In genomic region chr4:56051792-56052380, GRCm38 (mm10) we compare ENCODE assay signal across 10 mouse cellular contexts.
DNase-seq lines count a peak whose midpoint lies in the region; ATAC-seq lines count a peak whose summit lies in the region.
"Had no signal": no experiment of that assay in that cellular context is flagged by ENCODE, and none has a peak within 500 bp of the region (broad histone marks: within the 10 kb centered on the region; RNA-seq: fewer than 3 reads in every experiment).

No protein-coding gene starts in this region.

- H3K36me3 ChIP-seq in hindbrain, embryonic 14.5 days (replicated peaks; ENCODE audit: control insufficient read depth, insufficient read depth): no peaks in the 10 kb centered on the region
- H3K36me3 ChIP-seq in hindbrain, embryonic 13.5 days: no peaks in the 10 kb centered on the region
- no peaks in the 10 kb centered on the region for H3K36me3 ChIP-seq in midbrain, embryonic 14.5 days (ENCODE audit: control insufficient read depth, insufficient read depth, low read length)
- H3K36me3 ChIP-seq in midbrain, embryonic 16.5 days (ENCODE audit: control insufficient read depth, insufficient read depth, low read length): no peaks in the 10 kb centered on the region
- no peaks in the 10 kb centered on the region for H3K36me3 ChIP-seq in embryonic facial prominence, embryonic 12.5 days
- no peaks in the 10 kb centered on the region for H3K36me3 ChIP-seq in stomach, embryonic 15.5 days
- H3K36me3 ChIP-seq: heart, embryonic 13.5 days had no signal

- 23% methylated on average over 6 of the region's 6 CpGs for WGBS in hindbrain, embryonic 14.5 days
- WGBS in hindbrain, embryonic 13.5 days: 36% methylated on average over 6 of the region's 6 CpGs
- WGBS in midbrain, embryonic 14.5 days: 16% methylated on average over 6 of the region's 6 CpGs
- 23% methylated on average over 6 of the region's 6 CpGs for WGBS in midbrain, embryonic 16.5 days
- 31% methylated on average over 6 of the region's 6 CpGs for WGBS in embryonic facial prominence, embryonic 12.5 days
- 31% methylated on average over 6 of the region's 6 CpGs for WGBS in stomach, embryonic 15.5 days

- peak; percentile 45 for DNase-seq in hindbrain, embryonic 14.5 days (ENCODE audit: low spot score)
- peak; percentile 50 for DNase-seq in midbrain, embryonic 14.5 days
- no peak for DNase-seq in gastrocnemius, postnatal 36 days
- no peak for DNase-seq in gastrocnemius, postnatal 14 days

- no peak overlapping the region for H3K9ac ChIP-seq in hindbrain, embryonic 14.5 days
- H3K9ac ChIP-seq in hindbrain, embryonic 13.5 days: no peak overlapping the region
- no peak overlapping the region for H3K9ac ChIP-seq in midbrain, embryonic 14.5 days (replicated peaks; ENCODE audit: low read length)
- H3K9ac ChIP-seq in midbrain, embryonic 16.5 days (ENCODE audit: low read depth, low read length): no peak overlapping the region
- no peak overlapping the region for H3K9ac ChIP-seq in embryonic facial prominence, embryonic 12.5 days
- no peak overlapping the region for H3K9ac ChIP-seq in stomach, embryonic 15.5 days
- H3K9ac ChIP-seq: heart, embryonic 13.5 days had no signal

- H3K27me3 ChIP-seq in hindbrain, embryonic 14.5 days (ENCODE audit: control insufficient read depth, insufficient read depth, low read length): no peaks in the 10 kb centered on the region
- H3K27me3 ChIP-seq in hindbrain, embryonic 13.5 days: 0 out of 2 replicates have a peak, but pooled peaks cover 4% of the 10 kb centered on the region
- H3K27me3 ChIP-seq in midbrain, embryonic 14.5 days (ENCODE audit: control insufficient read depth, insufficient read depth, low read length): no peaks in the 10 kb centered on the region
- H3K27me3 ChIP-seq in midbrain, embryonic 16.5 days (ENCODE audit: control insufficient read depth, insufficient read depth, low read depth, low read length): no peaks in the 10 kb centered on the region
- H3K27me3 ChIP-seq in embryonic facial prominence, embryonic 12.5 days: no peaks in the 10 kb centered on the region
- no peaks in the 10 kb centered on the region for H3K27me3 ChIP-seq in stomach, embryonic 15.5 days (replicated peaks)
- H3K27me3 ChIP-seq: heart, embryonic 13.5 days had no signal

- no peak for ATAC-seq in hindbrain, embryonic 14.5 days (ENCODE audit: low FRiP score)
- ATAC-seq in hindbrain, embryonic 13.5 days (ENCODE audit: low FRiP score): no peak
- ATAC-seq in midbrain, embryonic 14.5 days (ENCODE audit: low FRiP score, low TSS enrichment): no peak
- ATAC-seq in midbrain, embryonic 16.5 days: no peak
- ATAC-seq in embryonic facial prominence, embryonic 12.5 days (ENCODE audit: insufficient number of reproducible peaks, insufficient read depth, low FRiP score, low TSS enrichment): 0 out of 2 replicates have a peak, but pooled peaks have one; percentile 52
- ATAC-seq in stomach, embryonic 15.5 days (ENCODE audit: insufficient read depth, low FRiP score, low read depth): peak; percentile 85

- no peak overlapping the region for H3K27ac ChIP-seq in hindbrain, embryonic 14.5 days
- H3K27ac ChIP-seq in hindbrain, embryonic 13.5 days: no peak overlapping the region
- no peak overlapping the region for H3K27ac ChIP-seq in midbrain, embryonic 14.5 days (replicated peaks; ENCODE audit: low read depth, low read length)
- no peak overlapping the region for H3K27ac ChIP-seq in midbrain, embryonic 16.5 days (ENCODE audit: low read length)
- 0 out of 2 replicates have a peak overlapping the region, but pooled peaks have one; percentile 3 for H3K27ac ChIP-seq in embryonic facial prominence, embryonic 12.5 days
- H3K27ac ChIP-seq in stomach, embryonic 15.5 days: peak overlapping the region; percentile 44
- H3K27ac ChIP-seq: heart, embryonic 13.5 days; macrophage had no signal

- H3K4me2 ChIP-seq in hindbrain, embryonic 14.5 days (replicated peaks): no peak overlapping the region
- H3K4me2 ChIP-seq in hindbrain, embryonic 13.5 days: no peak overlapping the region
- H3K4me2 ChIP-seq in midbrain, embryonic 14.5 days (ENCODE audit: low read length): no peak overlapping the region
- no peak overlapping the region for H3K4me2 ChIP-seq in midbrain, embryonic 16.5 days (ENCODE audit: low read length)
- H3K4me2 ChIP-seq in embryonic facial prominence, embryonic 12.5 days (replicated peaks): no peak overlapping the region
- no peak overlapping the region for H3K4me2 ChIP-seq in stomach, embryonic 15.5 days
- H3K4me2 ChIP-seq: heart, embryonic 13.5 days had no signal

- no peak overlapping the region for H3K4me3 ChIP-seq in hindbrain, embryonic 14.5 days (replicated peaks; ENCODE audit: low read length)
- H3K4me3 ChIP-seq in hindbrain, embryonic 13.5 days: no peak overlapping the region
- no peak overlapping the region for H3K4me3 ChIP-seq in midbrain, embryonic 14.5 days (replicated peaks; ENCODE audit: low read depth, low read length)
- H3K4me3 ChIP-seq in midbrain, embryonic 16.5 days (ENCODE audit: low read depth, low read length): no peak overlapping the region
- no peak overlapping the region for H3K4me3 ChIP-seq in embryonic facial prominence, embryonic 12.5 days
- no peak overlapping the region for H3K4me3 ChIP-seq in stomach, embryonic 15.5 days (replicated peaks)
- H3K4me3 ChIP-seq: heart, embryonic 13.5 days had no signal

- intact Hi-C loops in gastrocnemius, postnatal 36 days (cut with DNase I): no loop called here
- intact Hi-C loops in gastrocnemius, postnatal 14 days (cut with DNase I; ENCODE audit: low total_unique reads): no loop called here

- 0 out of 2 replicates have a peak, but pooled peaks cover 6% of the 10 kb centered on the region for H3K4me1 ChIP-seq in hindbrain, embryonic 14.5 days (replicated peaks; ENCODE audit: control insufficient read depth, insufficient read depth, low read length)
- peaks cover 19% of the 10 kb centered on the region for H3K4me1 ChIP-seq in hindbrain, embryonic 13.5 days (replicated peaks)
- peaks cover 6% of the 10 kb centered on the region for H3K4me1 ChIP-seq in midbrain, embryonic 14.5 days (ENCODE audit: control insufficient read depth, insufficient read depth, low read length)
- H3K4me1 ChIP-seq in midbrain, embryonic 16.5 days (ENCODE audit: control insufficient read depth, insufficient read depth, low read length): peaks cover 7% of the 10 kb centered on the region
- peaks cover 20% of the 10 kb centered on the region for H3K4me1 ChIP-seq in embryonic facial prominence, embryonic 12.5 days
- no peaks in the 10 kb centered on the region for H3K4me1 ChIP-seq in stomach, embryonic 15.5 days

- H3K9me3 ChIP-seq in hindbrain, embryonic 14.5 days (ENCODE audit: control insufficient read depth, low read length): no peaks in the 10 kb centered on the region
- H3K9me3 ChIP-seq in hindbrain, embryonic 13.5 days: no peaks in the 10 kb centered on the region
- no peaks in the 10 kb centered on the region for H3K9me3 ChIP-seq in midbrain, embryonic 14.5 days (ENCODE audit: control insufficient read depth, low read length)
- H3K9me3 ChIP-seq in midbrain, embryonic 16.5 days (replicated peaks; ENCODE audit: control insufficient read depth, low read length, poor library complexity, severe bottlenecking): no peaks in the 10 kb centered on the region
- no peaks in the 10 kb centered on the region for H3K9me3 ChIP-seq in embryonic facial prominence, embryonic 12.5 days
- no peaks in the 10 kb centered on the region for H3K9me3 ChIP-seq in stomach, embryonic 15.5 days
- H3K9me3 ChIP-seq: heart, embryonic 13.5 days had no signal

Comparison
In these comparisons a context has a peak if more than half of its experiments do, and no peak if none do; other contexts are left out.
1. ATAC-seq: peak in embryonic facial prominence, embryonic 12.5 days (single experiment) and stomach, embryonic 15.5 days (single experiment); none in hindbrain, embryonic 14.5 days (single experiment), hindbrain, embryonic 13.5 days (single experiment), midbrain, embryonic 14.5 days (single experiment) and midbrain, embryonic 16.5 days (single experiment).
2. DNase-seq: peak in hindbrain, embryonic 14.5 days (single experiment) and midbrain, embryonic 14.5 days (single experiment); none in gastrocnemius, postnatal 36 days (0 of 2) and gastrocnemius, postnatal 14 days (single experiment).
3. H3K27ac ChIP-seq: peak in embryonic facial prominence, embryonic 12.5 days (single experiment) and stomach, embryonic 15.5 days (single experiment); none in hindbrain, embryonic 14.5 days (single experiment), hindbrain, embryonic 13.5 days (single experiment), midbrain, embryonic 14.5 days (single experiment) and midbrain, embryonic 16.5 days (single experiment).